ENCODE assay signal across 11 mouse cellular contexts in genomic region chr8:60971808-60972207, GRCm38 (mm10). TPM values are rescaled to one million over a fixed set of nuclear protein-coding genes. Genes with fewer than 3 reads are reported as not detected.
DNase-seq lines count a peak whose midpoint lies in the region; ATAC-seq and TF ChIP-seq lines count a peak whose summit lies in the region.
"Had no signal": no experiment of that assay in that cellular context is flagged by ENCODE, and none has a peak within 500 bp of the region (broad histone marks: within the 10 kb centered on the region; RNA-seq: fewer than 3 reads in every experiment).

No protein-coding gene starts in this region.

- 42% methylated on average over 4 of the region's 4 CpGs for WGBS in heart, postnatal 0 days
- WGBS in midbrain, embryonic 14.5 days = 77% methylated on average over 4 of the region's 4 CpGs
- WGBS in midbrain, embryonic 15.5 days = 65% methylated on average over 4 of the region's 4 CpGs
- WGBS in liver, embryonic 14.5 days (ENCODE audit: insufficient replicate concordance) = 73% methylated on average over 4 of the region's 4 CpGs

- ATAC-seq in heart, postnatal 0 days (ENCODE audit: insufficient read depth, low read depth) = 0 out of 2 replicates have a peak, but pooled peaks have one; percentile 14
- ATAC-seq in midbrain, embryonic 14.5 days (ENCODE audit: low FRiP score, low TSS enrichment) = no peak
- ATAC-seq in midbrain, embryonic 15.5 days (replicated peaks) = no peak
- ATAC-seq in liver, embryonic 14.5 days (ENCODE audit: insufficient read depth) = no peak
- ATAC-seq: Patski had no signal

- H3K27ac ChIP-seq in heart, postnatal 0 days (ENCODE audit: low read depth) = peak overlapping the region; percentile 3; the same call in 1 of the 2 replicates
- no peak overlapping the region for H3K27ac ChIP-seq in midbrain, embryonic 14.5 days (replicated peaks; ENCODE audit: low read depth, low read length)
- no peak overlapping the region for H3K27ac ChIP-seq in midbrain, embryonic 15.5 days
- H3K27ac ChIP-seq in liver, embryonic 14.5 days = peak overlapping the region; percentile 87
- H3K27ac ChIP-seq: macrophage; neural tube, embryonic 12.5 days had no signal

- H3K9me3 ChIP-seq in heart, postnatal 0 days (replicated peaks; ENCODE audit: control insufficient read depth, low read length) = no peaks in the 10 kb centered on the region
- no peaks in the 10 kb centered on the region for H3K9me3 ChIP-seq in midbrain, embryonic 14.5 days (ENCODE audit: control insufficient read depth, low read length)
- no peaks in the 10 kb centered on the region for H3K9me3 ChIP-seq in midbrain, embryonic 15.5 days
- no peaks in the 10 kb centered on the region for H3K9me3 ChIP-seq in liver, embryonic 14.5 days (ENCODE audit: control insufficient read depth, low read length)
- H3K9me3 ChIP-seq: neural tube, embryonic 12.5 days had no signal

- peaks cover 14% of the 10 kb centered on the region for H3K4me1 ChIP-seq in heart, postnatal 0 days (ENCODE audit: control insufficient read depth, insufficient read depth)
- 0 out of 2 replicates have a peak, but pooled peaks cover 4% of the 10 kb centered on the region for H3K4me1 ChIP-seq in midbrain, embryonic 14.5 days (ENCODE audit: control insufficient read depth, insufficient read depth, low read length)
- H3K4me1 ChIP-seq in midbrain, embryonic 15.5 days = peaks cover 4% of the 10 kb centered on the region; the same call in 1 of the 2 replicates
- peaks cover 67 to 70% of the 10 kb centered on the region in 2 experiments for H3K4me1 ChIP-seq in liver, embryonic 14.5 days (replicated peaks; ENCODE audit: control insufficient read depth in 2 of 2, insufficient read depth in 2 of 2, low read length in 1 of 2)
- H3K4me1 ChIP-seq: neural tube, embryonic 12.5 days had no signal

- no peak overlapping the region for H3K4me2 ChIP-seq in heart, postnatal 0 days (ENCODE audit: low read depth, low read length)
- H3K4me2 ChIP-seq in midbrain, embryonic 14.5 days (ENCODE audit: low read length) = no peak overlapping the region
- H3K4me2 ChIP-seq in midbrain, embryonic 15.5 days = no peak overlapping the region
- H3K4me2 ChIP-seq in liver, embryonic 14.5 days (ENCODE audit: low read depth) = peak overlapping the region; percentile 73
- H3K4me2 ChIP-seq: neural tube, embryonic 12.5 days had no signal

- H3K27me3 ChIP-seq in heart, postnatal 0 days (ENCODE audit: control insufficient read depth, insufficient read depth, low read length) = no peaks in the 10 kb centered on the region
- no peaks in the 10 kb centered on the region for H3K27me3 ChIP-seq in midbrain, embryonic 14.5 days (ENCODE audit: control insufficient read depth, insufficient read depth, low read length)
- H3K27me3 ChIP-seq in midbrain, embryonic 15.5 days (replicated peaks) = no peaks in the 10 kb centered on the region
- H3K27me3 ChIP-seq in liver, embryonic 14.5 days (ENCODE audit: control insufficient read depth, insufficient read depth, low read length) = no peaks in the 10 kb centered on the region
- H3K27me3 ChIP-seq: neural tube, embryonic 12.5 days; Patski had no signal

- no peaks in the 10 kb centered on the region for H3K36me3 ChIP-seq in heart, postnatal 0 days (replicated peaks; ENCODE audit: control insufficient read depth, insufficient read depth, low read length)
- H3K36me3 ChIP-seq in midbrain, embryonic 14.5 days (ENCODE audit: control insufficient read depth, insufficient read depth, low read length) = no peaks in the 10 kb centered on the region
- H3K36me3 ChIP-seq in midbrain, embryonic 15.5 days (replicated peaks) = no peaks in the 10 kb centered on the region
- no peaks in the 10 kb centered on the region for H3K36me3 ChIP-seq in liver, embryonic 14.5 days (replicated peaks; ENCODE audit: control insufficient read depth, insufficient read depth, low read depth)
- H3K36me3 ChIP-seq: neural tube, embryonic 12.5 days had no signal

- no peak overlapping the region for H3K9ac ChIP-seq in heart, postnatal 0 days (replicated peaks; ENCODE audit: low read depth, low read length)
- H3K9ac ChIP-seq in midbrain, embryonic 14.5 days (replicated peaks; ENCODE audit: low read length) = no peak overlapping the region
- no peak overlapping the region for H3K9ac ChIP-seq in midbrain, embryonic 15.5 days
- H3K9ac ChIP-seq in liver, embryonic 14.5 days (replicated peaks) = peak overlapping the region; percentile 24; the same call in 1 of the 2 replicates
- H3K9ac ChIP-seq: neural tube, embryonic 12.5 days had no signal

- TF ChIP-seq EP300 in heart, postnatal 0 days (IDR thresholded peaks at IDR 0.05; ENCODE audit: low read depth) = no peak
- no peak for TF ChIP-seq EP300 in liver, embryonic 14.5 days (IDR thresholded peaks at IDR 0.05; ENCODE audit: low read depth)

- no peak for TF ChIP-seq CTCF in heart, postnatal 0 days (IDR thresholded peaks at IDR 0.05; ENCODE audit: low read depth)
- no peak for TF ChIP-seq CTCF in liver, embryonic 14.5 days (IDR thresholded peaks at IDR 0.05; ENCODE audit: low read depth)

- peak; percentile 53 for DNase-seq in adrenal gland, postnatal 10 days
- DNase-seq in adrenal gland, adult 18-20 months (ENCODE audit: low spot score in 2 of 2) = no peak
- peak; percentile 45 for DNase-seq in heart, postnatal 0 days (ENCODE audit: low spot score)
- DNase-seq in heart, postnatal 25 days (ENCODE audit: low spot score) = no peak
- peak; percentile 58 for DNase-seq in midbrain, embryonic 14.5 days
- DNase-seq in liver, embryonic 14.5 days (ENCODE audit: low read depth in 3 of 3, low spot score in 3 of 3) = no peak
- no peak for DNase-seq in ovary, postnatal 14 days (ENCODE audit: low spot score)

- intact Hi-C loops in heart, postnatal 25 days (cut with DNase I) = no loop called here

- H3K4me3 ChIP-seq in heart, postnatal 0 days (ENCODE audit: low read depth, low read length) = no peak overlapping the region
- no peak overlapping the region for H3K4me3 ChIP-seq in midbrain, embryonic 14.5 days (replicated peaks; ENCODE audit: low read depth, low read length)
- no peak overlapping the region for H3K4me3 ChIP-seq in midbrain, embryonic 15.5 days
- no peak overlapping the region for H3K4me3 ChIP-seq in liver, embryonic 14.5 days (ENCODE audit: insufficient read depth in 1 of 2, low read depth in 2 of 2, low read length in 2 of 2)
- H3K4me3 ChIP-seq: neural tube, embryonic 12.5 days had no signal

RNA-seq across cellular contexts. Expression of gene Clcn3, which starts 11.3 kb away (rescaled TPM):
- total RNA-seq in adrenal gland, postnatal 10 days (2021) = 10 to 100 TPM; 32.3 to 38.1 TPM
- 10 to 100 TPM; 34.3 to 43.4 TPM for total RNA-seq in adrenal gland, adult 18-20 months (2021)
- 25.2 and 30.3 TPM in 2 replicates for total RNA-seq in heart, postnatal 0 days (2014; rRNA removed; ENCODE audit: low replicate concordance)
- 16.1 and 17.0 TPM in 2 replicates for polyA plus RNA-seq in heart, postnatal 0 days (2015; fragmentation: Nextera tagmentation; extraction: Ambion mirVana)
- total RNA-seq in heart, postnatal 25 days (2021) = 10 to 100 TPM; 33.0 to 34.0 TPM
- 60.4 and 71.2 TPM in 2 replicates for polyA plus RNA-seq in midbrain, embryonic 14.5 days (2014; fragmentation: Nextera tagmentation; extraction: Ambion mirVana)
- 67.1 and 69.5 TPM in 2 replicates for polyA plus RNA-seq in midbrain, embryonic 15.5 days (2015; fragmentation: Nextera tagmentation; extraction: Ambion mirVana)
- 19.2 and 28.1 TPM in 2 replicates for polyA plus RNA-seq in liver, embryonic 14.5 days (2012; rRNA removed)
- 34.6 and 38.2 TPM in 2 replicates for polyA plus RNA-seq in liver, embryonic 14.5 days (2014; fragmentation: Nextera tagmentation; extraction: Ambion mirVana)

RNA-seq across cellular contexts. Expression of gene Nek1, which starts 21.2 kb away (rescaled TPM):
- total RNA-seq in adrenal gland, postnatal 10 days (2021) = 10 to 100 TPM; 11.5 to 19.5 TPM
- 10 to 100 TPM; 11.9 to 16.2 TPM for total RNA-seq in adrenal gland, adult 18-20 months (2021)
- 2.1 and 3.1 TPM in 2 replicates for total RNA-seq in heart, postnatal 0 days (2014; rRNA removed; ENCODE audit: low replicate concordance)
- 6.3 and 8.8 TPM in 2 replicates for polyA plus RNA-seq in heart, postnatal 0 days (2015; fragmentation: Nextera tagmentation; extraction: Ambion mirVana)
- 1 to 10 TPM; 7.8 to 9.0 TPM for total RNA-seq in heart, postnatal 25 days (2021)
- 28.1 and 28.3 TPM in 2 replicates for polyA plus RNA-seq in midbrain, embryonic 14.5 days (2014; fragmentation: Nextera tagmentation; extraction: Ambion mirVana)
- 24.7 and 27.8 TPM in 2 replicates for polyA plus RNA-seq in midbrain, embryonic 15.5 days (2015; fragmentation: Nextera tagmentation; extraction: Ambion mirVana)
- polyA plus RNA-seq in liver, embryonic 14.5 days (2012; rRNA removed) = 1.5 and 2.6 TPM in 2 replicates
- polyA plus RNA-seq in liver, embryonic 14.5 days (2014; fragmentation: Nextera tagmentation; extraction: Ambion mirVana) = 6.7 and 8.5 TPM in 2 replicates

Comparison
In these comparisons a context has a peak if more than half of its experiments do, and no peak if none do; other contexts are left out.
1. DNase-seq: peak in adrenal gland, postnatal 10 days (single experiment), heart, postnatal 0 days (single experiment) and midbrain, embryonic 14.5 days (single experiment); none in adrenal gland, adult 18-20 months (0 of 2), heart, postnatal 25 days (single experiment), liver, embryonic 14.5 days (0 of 3) and ovary, postnatal 14 days (single experiment).
2. H3K27ac ChIP-seq: peak in heart, postnatal 0 days (single experiment) and liver, embryonic 14.5 days (single experiment); none in midbrain, embryonic 14.5 days (single experiment) and midbrain, embryonic 15.5 days (single experiment).